Mouse (Mus musculus): ENCODE measurements at regions not wholly inside any gene's neighbourhood (a gene's known extent, or its start where the extent isn't known, plus 50 kb on each side); places are given as distances from the start of the nearest gene placed in this dataset.

- H3K27me3 ChIP-seq (ENCODE audit: control insufficient read depth, insufficient read depth, low read length) = no peaks in the 10 kb centered on the region
- ATAC-seq (ENCODE audit: low FRiP score, low TSS enrichment) = no peak
- no peaks in the 10 kb centered on the region for H3K9me3 ChIP-seq (ENCODE audit: control insufficient read depth, low read length)
- TF ChIP-seq CTCF (IDR thresholded peaks at IDR 0.05; ENCODE audit: low read depth) (no peak), EP300 (optimal IDR thresholded peaks at IDR 0.05) (no peak)
- no peak overlapping the region for H3K9ac ChIP-seq (ENCODE audit: low read length)
- 84% methylated on average over 2 of the region's 2 CpGs for WGBS
- no peak overlapping the region for H3K27ac ChIP-seq (replicated peaks)
- no peak overlapping the region for H3K4me3 ChIP-seq (ENCODE audit: low read depth, low read length)
- no peak for DNase-seq (ENCODE audit: low spot score)
- no peaks in the 10 kb centered on the region for H3K4me1 ChIP-seq (replicated peaks; ENCODE audit: control insufficient read depth, insufficient read depth)
- no peak overlapping the region for H3K4me2 ChIP-seq (replicated peaks; ENCODE audit: low read depth)
- no peaks in the 10 kb centered on the region for H3K36me3 ChIP-seq (ENCODE audit: control insufficient read depth, insufficient read depth, low read length)
These were observed 199.0 kb downstream of the 3110018I06Rik start for GRCm38 (mm10) chr12:107687447-107687846.

DNA sequence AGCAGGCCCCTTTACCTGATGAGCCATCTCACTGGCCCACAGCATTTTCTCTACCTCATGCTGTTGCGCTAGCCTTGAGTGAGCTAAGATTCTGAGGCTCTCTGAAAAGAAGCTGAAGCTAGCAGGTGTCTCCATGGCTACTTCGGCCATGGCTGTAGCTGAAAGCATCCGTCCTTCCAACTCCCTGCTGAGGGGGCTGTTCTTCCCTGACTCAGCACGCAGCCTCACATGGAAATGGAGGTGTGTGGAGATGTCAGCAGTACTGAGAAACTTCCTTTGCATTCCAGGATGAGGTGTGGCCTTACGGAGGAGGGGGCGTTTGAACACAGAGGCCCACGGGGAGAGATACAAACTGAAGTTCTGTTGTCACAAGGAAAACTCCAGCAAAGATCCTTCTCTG lies 201.0 kb downstream of the 3110018I06Rik start:
- Histone ChIP-seq H3K9me3 (ENCODE audit: control insufficient read depth, low read length) (no peaks in the 10 kb centered on the region), H3K27ac (replicated peaks) (no peak overlapping the region), H3K36me3 (ENCODE audit: control insufficient read depth, insufficient read depth, low read length) (no peaks in the 10 kb centered on the region), H3K4me3 (ENCODE audit: low read depth, low read length) (no peak overlapping the region), H3K9ac (ENCODE audit: low read length) (no peak overlapping the region), H3K4me1 (replicated peaks; ENCODE audit: control insufficient read depth, insufficient read depth) (no peaks in the 10 kb centered on the region), H3K4me2 (replicated peaks; ENCODE audit: low read depth) (no peak overlapping the region), H3K27me3 (ENCODE audit: control insufficient read depth, insufficient read depth, low read length) (no peaks in the 10 kb centered on the region)
- no peak for ATAC-seq (ENCODE audit: low FRiP score, low TSS enrichment)
- no peak for DNase-seq (ENCODE audit: low spot score)
- 55% methylated on average over 7 of the region's 7 CpGs for WGBS
- no peak for TF ChIP-seq CTCF (IDR thresholded peaks at IDR 0.05; ENCODE audit: low read depth)
- TF ChIP-seq EP300 (optimal IDR thresholded peaks at IDR 0.05) = no peak

- WGBS = 68% methylated on average over 3 of the region's 3 CpGs
These were observed 201.6 kb downstream of the 3110018I06Rik start for GRCm38 (mm10) chr12:107690061-107690460.

GRCm38 (mm10) chr12:107693693-107694092 lies 205.3 kb downstream of the 3110018I06Rik start:
- Histone ChIP-seq H3K27me3 (ENCODE audit: control insufficient read depth, insufficient read depth, low read length) (no peaks in the 10 kb centered on the region), H3K9me3 (ENCODE audit: control insufficient read depth, low read length) (no peaks in the 10 kb centered on the region), H3K4me1 (replicated peaks; ENCODE audit: control insufficient read depth, insufficient read depth) (no peaks in the 10 kb centered on the region), H3K4me2 (replicated peaks; ENCODE audit: low read depth) (no peak overlapping the region; the same call in 1 of the 2 replicates), H3K4me3 (ENCODE audit: low read depth, low read length) (no peak overlapping the region), H3K27ac (replicated peaks) (no peak overlapping the region), H3K36me3 (ENCODE audit: control insufficient read depth, insufficient read depth, low read length) (no peaks in the 10 kb centered on the region), H3K9ac (ENCODE audit: low read length) (no peak overlapping the region)
- WGBS = 32% methylated on average over 6 of the region's 6 CpGs
- ATAC-seq (ENCODE audit: low FRiP score, low TSS enrichment) (no peak), DNase-seq (ENCODE audit: low spot score) (no peak)
- TF ChIP-seq EP300 (optimal IDR thresholded peaks at IDR 0.05) (no peak), CTCF (IDR thresholded peaks at IDR 0.05; ENCODE audit: low read depth) (no peak)

More at GRCm38 (mm10) chr12:107690061-107690460, 201.6 kb downstream of the 3110018I06Rik start:
- ATAC-seq (ENCODE audit: low FRiP score, low TSS enrichment) (no peak), DNase-seq (ENCODE audit: low spot score) (no peak)
- Histone ChIP-seq H3K4me2 (replicated peaks; ENCODE audit: low read depth) (no peak overlapping the region), H3K27me3 (ENCODE audit: control insufficient read depth, insufficient read depth, low read length) (no peaks in the 10 kb centered on the region), H3K4me3 (ENCODE audit: low read depth, low read length) (no peak overlapping the region), H3K27ac (replicated peaks) (no peak overlapping the region), H3K9me3 (ENCODE audit: control insufficient read depth, low read length) (no peaks in the 10 kb centered on the region), H3K4me1 (replicated peaks; ENCODE audit: control insufficient read depth, insufficient read depth) (no peaks in the 10 kb centered on the region), H3K9ac (ENCODE audit: low read length) (no peak overlapping the region), H3K36me3 (ENCODE audit: control insufficient read depth, insufficient read depth, low read length) (no peaks in the 10 kb centered on the region)
- no peak for TF ChIP-seq EP300 (optimal IDR thresholded peaks at IDR 0.05)
- no peak for TF ChIP-seq CTCF (IDR thresholded peaks at IDR 0.05; ENCODE audit: low read depth)

DNA sequence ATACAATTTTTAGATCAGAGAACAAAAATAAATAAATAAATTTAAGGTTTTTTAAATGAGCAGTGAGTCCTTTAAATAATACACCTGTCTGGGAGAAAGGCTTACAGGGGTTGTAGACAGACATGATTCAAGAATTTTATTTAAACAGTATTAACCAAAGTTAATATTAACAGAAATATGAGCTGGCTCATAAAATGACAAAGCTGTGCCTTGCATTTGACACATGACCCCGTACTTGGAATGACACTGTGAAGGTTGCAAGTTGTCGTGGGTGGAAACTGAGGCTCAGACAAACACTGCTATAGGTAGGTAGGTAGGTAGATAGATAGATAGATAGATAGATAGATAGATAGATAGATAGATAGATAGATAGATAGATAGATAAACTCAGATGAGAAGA lies 206.6 kb downstream of the 3110018I06Rik start:
- ATAC-seq (ENCODE audit: low FRiP score, low TSS enrichment) = no peak
- H3K4me2 ChIP-seq (replicated peaks; ENCODE audit: low read depth) = no peak overlapping the region
- WGBS = 57% methylated on average over 2 of the region's 2 CpGs
- TF ChIP-seq EP300 (optimal IDR thresholded peaks at IDR 0.05) (no peak), CTCF (IDR thresholded peaks at IDR 0.05; ENCODE audit: low read depth) (no peak)
- no peaks in the 10 kb centered on the region for H3K4me1 ChIP-seq (replicated peaks; ENCODE audit: control insufficient read depth, insufficient read depth)
- H3K27me3 ChIP-seq (ENCODE audit: control insufficient read depth, insufficient read depth, low read length) = no peaks in the 10 kb centered on the region
- no peak for DNase-seq (ENCODE audit: low spot score)
- H3K9me3 ChIP-seq (ENCODE audit: control insufficient read depth, low read length) = no peaks in the 10 kb centered on the region
- no peak overlapping the region for H3K27ac ChIP-seq (replicated peaks)
- H3K4me3 ChIP-seq (ENCODE audit: low read depth, low read length) = no peak overlapping the region
- H3K9ac ChIP-seq (ENCODE audit: low read length) = no peak overlapping the region
- H3K36me3 ChIP-seq (ENCODE audit: control insufficient read depth, insufficient read depth, low read length) = no peaks in the 10 kb centered on the region

DNA sequence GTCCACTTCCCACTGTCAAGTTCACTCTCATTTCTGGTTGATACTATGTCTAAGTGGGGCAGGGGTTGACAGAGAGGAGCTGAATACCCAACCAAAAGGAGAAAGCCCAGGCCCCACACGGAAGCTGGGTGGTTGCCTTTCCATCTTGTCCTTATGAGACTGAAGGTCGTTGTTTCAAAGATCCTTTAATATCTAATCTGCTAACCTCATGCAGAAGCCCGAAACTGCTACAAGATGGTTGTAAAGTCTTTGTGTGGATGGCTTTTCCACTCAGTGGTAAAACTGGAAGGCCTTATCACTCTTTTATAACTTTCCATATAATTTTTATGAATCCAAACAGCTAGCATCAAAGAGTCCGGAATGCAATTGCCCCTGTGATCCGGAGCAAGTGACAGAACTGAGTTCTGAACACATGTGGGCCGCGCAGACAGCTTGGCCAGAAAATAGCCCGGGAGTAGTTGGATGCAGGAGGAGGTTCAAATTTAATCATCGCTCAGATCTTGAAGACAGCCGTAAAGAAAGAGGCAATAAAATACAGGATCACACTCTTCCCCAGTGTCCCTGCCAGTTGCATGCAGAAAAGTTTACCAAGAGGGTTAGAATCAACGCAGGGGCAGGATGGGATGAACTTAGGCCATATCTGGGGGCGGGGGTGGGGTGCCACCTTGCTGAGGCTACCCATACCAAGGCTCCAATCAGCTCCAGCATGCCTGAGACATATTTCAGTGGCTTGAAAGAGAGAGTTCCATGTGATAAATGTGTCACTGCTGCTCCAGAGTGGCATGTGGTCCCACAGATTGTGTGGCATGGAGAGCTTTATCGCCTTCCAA lies 207.2 kb downstream of the 3110018I06Rik start:
- no peak for ATAC-seq (ENCODE audit: low FRiP score, low TSS enrichment)

More for the DNA sequence above, 207.2 kb downstream of the 3110018I06Rik start:
- Histone ChIP-seq H3K9ac (ENCODE audit: low read length) (no peak overlapping the region), H3K9me3 (ENCODE audit: control insufficient read depth, low read length) (no peaks in the 10 kb centered on the region), H3K27ac (replicated peaks) (no peak overlapping the region), H3K27me3 (ENCODE audit: control insufficient read depth, insufficient read depth, low read length) (no peaks in the 10 kb centered on the region), H3K4me3 (ENCODE audit: low read depth, low read length) (no peak overlapping the region), H3K4me1 (replicated peaks; ENCODE audit: control insufficient read depth, insufficient read depth) (no peaks in the 10 kb centered on the region), H3K36me3 (ENCODE audit: control insufficient read depth, insufficient read depth, low read length) (no peaks in the 10 kb centered on the region), H3K4me2 (replicated peaks; ENCODE audit: low read depth) (no peak overlapping the region)
- TF ChIP-seq CTCF (IDR thresholded peaks at IDR 0.05; ENCODE audit: low read depth) (no peak), EP300 (optimal IDR thresholded peaks at IDR 0.05) (no peak)
- WGBS = 85% methylated on average over 13 of the region's 13 CpGs
- no peak for DNase-seq (ENCODE audit: low spot score)

Measured in stomach, postnatal 0 days (tissue).